Mouse (Mus musculus) ES-E14 (cell line): ENCODE data around the gene D430042O09Rik. TPM values are rescaled to one million over a fixed set of nuclear protein-coding genes. Genes with fewer than 3 reads are reported as not detected.
A peak's percentile ranks its signal among the peaks of the same experiment; 100 is the strongest.

Experiments
- DNase-seq: peaks from one replicate; pipeline ENCODE4 v3.0.0-alpha.2; 2013; ENCODE audit warnings: low read depth, low spot score
- H3K27ac ChIP-seq: 2 replicates; pipeline ENCODE4 v1.5.1; 2012; ENCODE audit warnings: low read depth, mild to moderate bottlenecking, low read length, moderate library complexity, mixed read lengths; ENCODE audit not compliant: poor library complexity, insufficient read depth, severe bottlenecking
- H3K36me3 ChIP-seq: 2 replicates; pipeline ENCODE4 v1.6.1; 2012; ENCODE audit warnings: mild to moderate bottlenecking, low read length, moderate library complexity, mixed read lengths; ENCODE audit not compliant: control insufficient read depth, poor library complexity, insufficient read depth, severe bottlenecking
- H3K4me1 ChIP-seq, 2 experiments: fragments of 150-350 bp in 1 of 2; sonication (generic) in 1 of 2; 2 replicates each; pipeline ENCODE4 v1.6.1; 2012; ENCODE audit warnings: low read length in 2 of 2, mild to moderate bottlenecking in 1 of 2, mixed read lengths in 1 of 2; ENCODE audit not compliant: control insufficient read depth in 2 of 2, insufficient read depth in 2 of 2, poor library complexity in 1 of 2
- H3K4me3 ChIP-seq, 2 experiments: fragments of 150-350 bp in 1 of 2; sonication (generic) in 1 of 2; 2 replicates each; pipeline ENCODE4 v1.5.1; 2012; ENCODE audit warnings: low read length in 2 of 2, low read depth in 1 of 2, mild to moderate bottlenecking in 1 of 2, mixed read lengths in 1 of 2; ENCODE audit not compliant: insufficient read depth in 1 of 2, poor library complexity in 1 of 2, severe bottlenecking in 1 of 2
- H3K9ac ChIP-seq: 2 replicates; pipeline ENCODE4 v1.6.1; 2012; ENCODE audit warnings: low read depth, mild to moderate bottlenecking, low read length, mixed read lengths; ENCODE audit not compliant: poor library complexity, insufficient read depth, severe bottlenecking
- H3K9me3 ChIP-seq: fragments of 150-350 bp; sonication (generic); 2 replicates; pipeline ENCODE4 v1.6.1; 2012; ENCODE audit warnings: low read depth, mild to moderate bottlenecking, low read length; ENCODE audit not compliant: control insufficient read depth, insufficient read depth
- CHD2 ChIP-seq: IDR thresholded peaks from 2 replicates; pipeline ENCODE4 v1.6.1; 2014; ENCODE audit warnings: mild to moderate bottlenecking, low read depth, low read length, inconsistent platforms
- HCFC1 ChIP-seq: IDR thresholded peaks from 2 replicates; pipeline ENCODE4 v1.6.1; 2012; ENCODE audit warnings: low read length, inconsistent platforms, borderline replicate concordance; ENCODE audit not compliant: insufficient read depth
- MAFK ChIP-seq: IDR thresholded peaks from 2 replicates; pipeline ENCODE4 v1.6.1; 2014; ENCODE audit warnings: mild to moderate bottlenecking, low read depth, low read length, inconsistent platforms; ENCODE audit not compliant: insufficient read depth
- ZC3H11A ChIP-seq: IDR thresholded peaks from 2 replicates; pipeline ENCODE4 v1.6.1; 2012; ENCODE audit warnings: low read depth, mild to moderate bottlenecking, inconsistent platforms, low read length, borderline replicate concordance
- ZNF384 ChIP-seq: IDR thresholded peaks from 2 replicates; pipeline ENCODE4 v1.6.1; 2012; ENCODE audit warnings: low read depth, low read length, inconsistent platforms
- in situ Hi-C, 2 experiments: fragments of 600-800 bp; cut with MboI; formaldehyde crosslinking; loops; one replicate each; pipeline ENCODE4 v1.15.1; 2025; ENCODE audit warnings: low sequenced_read_pairs in 2 of 2, inconsistent platforms in 1 of 2; ENCODE audit not compliant: unreplicated experiment in 2 of 2
- total RNA-seq: library from RNA; depleted of rRNA; stranded (reverse); fragments of 300-350 nt; gene quantifications from 2 replicates; pipeline ENCODE4 v1.2.3, GENCODE M21; 2012

D430042O09Rik gene
- total RNA-seq, 1 experiment = 4.4 TPM

DNA sequence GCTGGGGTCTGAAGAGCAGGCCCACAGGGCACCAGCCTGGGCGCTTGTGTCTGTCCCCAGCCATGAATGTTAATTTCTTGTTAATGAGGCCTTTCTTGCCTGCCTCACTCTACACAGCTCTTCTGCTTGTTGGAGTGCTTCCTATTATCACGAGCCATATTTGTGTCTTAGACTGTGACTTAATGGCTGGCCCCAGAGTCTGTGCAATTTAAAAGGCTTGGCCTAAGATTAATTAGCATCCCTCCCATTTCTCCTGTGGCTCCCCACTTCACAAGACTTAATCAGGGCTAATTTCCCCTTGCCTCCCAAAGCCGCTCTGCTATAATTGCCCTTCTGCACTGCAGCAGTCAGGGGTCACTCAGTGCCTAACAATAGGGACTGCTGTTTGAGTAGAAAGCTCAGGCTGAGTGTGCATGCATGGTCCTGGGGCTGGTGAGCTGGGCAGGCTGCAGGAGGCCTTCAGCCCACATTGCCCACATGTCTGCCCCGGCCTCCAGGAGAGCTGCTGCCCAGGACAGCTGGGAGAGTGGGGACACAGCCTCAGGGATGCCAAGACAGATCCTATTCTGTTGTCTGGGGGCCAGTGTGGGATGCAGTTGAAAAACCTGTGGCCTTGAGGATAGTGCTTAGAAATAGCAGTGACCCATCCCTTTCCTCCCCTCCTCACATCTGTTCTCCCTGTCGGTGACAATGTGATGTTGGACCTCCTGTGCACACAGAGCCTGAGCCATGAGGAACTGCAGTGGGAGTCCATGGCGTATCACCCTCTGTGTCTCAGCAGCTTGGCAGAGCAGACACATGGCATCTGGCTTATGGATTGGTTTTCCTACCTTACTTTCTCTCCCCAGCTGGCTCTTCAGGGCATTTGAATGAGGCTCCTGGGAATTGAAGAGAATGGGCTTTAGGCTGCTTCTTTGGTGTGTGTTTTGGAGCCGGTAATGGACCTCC, 55.5 kb downstream of the D430042O09Rik start:
- H3K4me1 ChIP-seq = no peaks in the 10 kb centered on the region
- H3K36me3 ChIP-seq = 0 out of 2 replicates have a peak, but pooled peaks cover 2% of the 10 kb centered on the region
- in situ Hi-C loops = no loop called here
- H3K9me3 ChIP-seq = no peaks in the 10 kb centered on the region
- H3K4me3 ChIP-seq = no peak overlapping the region
- no peak overlapping the region for H3K9ac ChIP-seq
- DNase-seq = no peak
- H3K27ac ChIP-seq = no peak overlapping the region
- TF ChIP-seq CHD2 (no peak), ZNF384 (no peak), ZC3H11A (no peak)

DNA sequence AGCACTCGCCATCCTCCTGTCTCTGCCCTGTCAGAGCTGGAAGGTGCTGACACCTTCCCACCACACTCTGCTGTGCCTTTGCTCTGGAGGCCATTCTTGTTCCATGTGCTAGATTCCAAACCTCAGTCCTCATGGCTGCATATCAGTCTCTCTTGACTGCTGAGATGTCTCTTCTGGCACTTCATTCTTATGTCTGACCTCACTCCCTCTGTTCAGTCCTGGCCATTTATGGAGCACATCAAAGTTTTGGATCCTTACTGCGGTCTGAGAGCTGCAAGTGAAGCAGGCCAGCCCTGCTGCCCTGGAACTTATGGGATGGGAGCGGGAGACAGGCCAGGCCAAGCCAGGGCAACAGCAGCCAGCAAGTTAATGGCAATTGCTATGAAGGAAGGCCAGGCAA, 56.7 kb downstream of the D430042O09Rik start:
- H3K4me3 ChIP-seq = no peak overlapping the region
- DNase-seq = no peak
- H3K9ac ChIP-seq = no peak overlapping the region
- 0 out of 2 replicates have a peak, but pooled peaks cover 2% of the 10 kb centered on the region for H3K36me3 ChIP-seq
- H3K4me1 ChIP-seq = no peaks in the 10 kb centered on the region
- TF ChIP-seq HCFC1 = no peak
- TF ChIP-seq MAFK = no peak
- TF ChIP-seq ZNF384 = no peak
- no peak for TF ChIP-seq CHD2
- TF ChIP-seq ZC3H11A = no peak
- in situ Hi-C loops = no loop called here
- no peak overlapping the region for H3K27ac ChIP-seq
- H3K9me3 ChIP-seq = no peaks in the 10 kb centered on the region

DNA sequence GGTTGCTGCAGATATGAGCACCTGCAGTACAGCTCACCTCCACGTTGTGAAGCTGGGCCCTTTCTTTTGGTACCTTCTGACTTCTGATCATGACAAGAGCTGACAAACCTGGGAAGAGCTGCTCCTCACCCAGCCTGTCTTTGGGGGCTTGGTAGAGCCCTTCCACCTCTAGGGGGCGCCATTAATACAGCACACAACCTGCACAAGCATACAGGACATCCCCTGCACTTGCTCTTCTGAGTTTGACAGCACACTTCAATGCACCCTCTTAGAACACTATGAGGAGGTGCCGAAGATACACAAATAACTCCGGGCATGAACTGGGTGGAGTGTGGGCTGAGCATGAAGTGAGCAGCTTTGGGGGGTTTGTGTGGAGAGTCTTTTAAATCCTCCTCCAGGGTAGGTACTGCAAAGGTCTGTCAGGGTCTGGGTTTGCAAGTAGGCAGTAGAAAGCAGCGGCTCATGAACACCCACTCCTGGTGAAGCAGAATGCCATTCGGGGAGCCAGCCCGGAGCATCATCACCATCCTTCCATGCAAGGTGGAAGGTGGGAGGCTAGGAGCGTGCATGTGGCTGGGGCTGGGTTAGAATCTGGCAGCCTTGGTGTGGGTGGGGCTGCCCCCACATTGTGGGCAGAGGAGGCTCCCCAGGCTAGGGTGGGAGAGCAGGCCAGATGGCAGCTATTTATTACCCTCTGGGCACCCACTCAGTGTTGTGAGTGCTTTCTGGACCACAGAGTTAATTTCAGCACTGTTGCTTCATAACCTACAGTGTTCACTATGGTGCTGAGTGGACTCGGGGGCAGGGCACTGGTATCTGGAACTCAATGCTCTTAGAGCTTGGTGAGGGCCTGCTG, 59.5 kb downstream of the D430042O09Rik start:
- in situ Hi-C loops = no loop called here
- Histone ChIP-seq H3K4me3 (no peak overlapping the region), H3K27ac (no peak overlapping the region), H3K9me3 (no peaks in the 10 kb centered on the region), H3K4me1 (no peaks in the 10 kb centered on the region), H3K36me3 (0 out of 2 replicates have a peak, but pooled peaks cover 2% of the 10 kb centered on the region), H3K9ac (no peak overlapping the region)
- peak; percentile 27 for DNase-seq
- TF ChIP-seq ZC3H11A (0 out of 2 replicates have a peak, but pooled peaks have one; percentile 36), MAFK (no peak)

GRCm38 (mm10) chr7:125772961-125773571, 65.4 kb downstream of the D430042O09Rik start:
- Histone ChIP-seq H3K4me1 (no peaks in the 10 kb centered on the region), H3K9ac (no peak overlapping the region), H3K4me3 (no peak overlapping the region), H3K27ac (no peak overlapping the region), H3K9me3 (no peaks in the 10 kb centered on the region), H3K36me3 (no peaks in the 10 kb centered on the region)
- in situ Hi-C loops = no loop called here
- TF ChIP-seq HCFC1 (no peak), MAFK (no peak), CHD2 (no peak), ZC3H11A (no peak), ZNF384 (no peak)
- DNase-seq = no peak
